Mouse (Mus musculus) cerebellum, adult (tissue): ENCODE measurements at regions not wholly inside any gene's neighbourhood (a gene's known extent, or its start where the extent isn't known, plus 50 kb on each side); places are given as distances from the start of the nearest gene placed in this dataset.

Experiments
- ATAC-seq: cut with Nextera tagmentation; 2 replicates; pipeline ENCODE4 v1.9.2; 2017; ENCODE audit warnings: mild to moderate bottlenecking, moderate library complexity, mixed read lengths; ENCODE audit not compliant: insufficient number of reproducible peaks, low FRiP score, low TSS enrichment

GRCm38 (mm10) chr16:24121633-24122032 lies 133.0 kb upstream of the Bcl6 start:
- no peak for ATAC-seq

- no peak for ATAC-seq
These were observed 132.2 kb upstream of the Bcl6 start for GRCm38 (mm10) chr16:24120836-24121235.

GRCm38 (mm10) chr16:24118487-24118886 lies 129.8 kb upstream of the Bcl6 start:
- ATAC-seq: no peak

GRCm38 (mm10) chr16:24102854-24103690 lies 114.4 kb upstream of the Bcl6 start:
- ATAC-seq: no peak

GRCm38 (mm10) chr16:24097596-24097995 lies 108.9 kb upstream of the Bcl6 start:
- ATAC-seq: no peak

GRCm38 (mm10) chr16:24096076-24096475 lies 107.4 kb upstream of the Bcl6 start:
- ATAC-seq: no peak

- ATAC-seq: no peak
These were observed 107.0 kb upstream of the Bcl6 start for GRCm38 (mm10) chr16:24095630-24096029.

- ATAC-seq: no peak
These were observed 105.9 kb upstream of the Bcl6 start for GRCm38 (mm10) chr16:24094566-24094965.

GRCm38 (mm10) chr16:24093624-24094023 lies 105.0 kb upstream of the Bcl6 start:
- ATAC-seq: no peak

GRCm38 (mm10) chr16:24092616-24093525 lies 104.2 kb upstream of the Bcl6 start:
- ATAC-seq: no peak

GRCm38 (mm10) chr16:24092136-24092535 lies 103.5 kb upstream of the Bcl6 start:
- ATAC-seq: no peak

- ATAC-seq: no peak
These were observed 102.3 kb upstream of the Bcl6 start for GRCm38 (mm10) chr16:24090981-24091380.

GRCm38 (mm10) chr16:24089840-24090762 lies 101.4 kb upstream of the Bcl6 start:
- ATAC-seq: no peak

GRCm38 (mm10) chr16:24083966-24084365 lies 95.3 kb upstream of the Bcl6 start:
- no peak for ATAC-seq

GRCm38 (mm10) chr16:24080471-24080870 lies 91.8 kb upstream of the Bcl6 start:
- no peak for ATAC-seq

GRCm38 (mm10) chr16:24078622-24079021 lies 90.0 kb upstream of the Bcl6 start:
- no peak for ATAC-seq

GRCm38 (mm10) chr16:24077428-24077827 lies 88.8 kb upstream of the Bcl6 start:
- no peak for ATAC-seq

- no peak for ATAC-seq
These were observed 88.1 kb upstream of the Bcl6 start for GRCm38 (mm10) chr16:24076799-24077136.

GRCm38 (mm10) chr16:24076109-24076798 lies 87.6 kb upstream of the Bcl6 start:
- ATAC-seq: no peak
